Mouse (Mus musculus): ENCODE data around the gene Aplp1.

Aplp1 gene

GRCm38 (mm10) chr7:30411023-30411422, 34.3 kb downstream of the Aplp1 start:
- no peak for DNase-seq (ENCODE audit: low read depth, low spot score)

DNA sequence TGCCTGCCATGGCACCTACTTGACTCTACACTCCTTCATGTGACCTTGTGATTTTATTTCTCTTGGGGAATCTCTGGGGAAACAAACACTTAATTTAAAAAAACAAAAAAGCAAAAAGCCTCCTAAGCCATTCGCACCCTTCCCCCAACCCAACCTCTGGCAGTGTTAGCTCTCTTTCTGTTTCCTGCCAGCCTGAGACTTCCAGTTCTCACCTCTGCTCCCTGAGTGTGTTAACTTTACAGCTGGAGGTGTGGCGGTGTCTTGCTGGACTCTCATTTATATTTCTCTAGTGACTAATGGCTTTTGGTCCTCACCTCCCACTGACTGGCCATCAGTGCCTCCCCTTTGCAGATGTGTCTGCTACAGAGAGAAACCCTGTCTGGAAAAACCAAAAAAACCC, 35.5 kb downstream of the Aplp1 start:
- DNase-seq (ENCODE audit: low read depth, low spot score): no peak

GRCm38 (mm10) chr7:30408639-30409038, 36.7 kb downstream of the Aplp1 start:
- no peak for DNase-seq (ENCODE audit: low read depth, low spot score)

- DNase-seq (ENCODE audit: low read depth, low spot score): no peak
Measured at GRCm38 (mm10) chr7:30402343-30402742, 43.0 kb downstream of the Aplp1 start.

DNA sequence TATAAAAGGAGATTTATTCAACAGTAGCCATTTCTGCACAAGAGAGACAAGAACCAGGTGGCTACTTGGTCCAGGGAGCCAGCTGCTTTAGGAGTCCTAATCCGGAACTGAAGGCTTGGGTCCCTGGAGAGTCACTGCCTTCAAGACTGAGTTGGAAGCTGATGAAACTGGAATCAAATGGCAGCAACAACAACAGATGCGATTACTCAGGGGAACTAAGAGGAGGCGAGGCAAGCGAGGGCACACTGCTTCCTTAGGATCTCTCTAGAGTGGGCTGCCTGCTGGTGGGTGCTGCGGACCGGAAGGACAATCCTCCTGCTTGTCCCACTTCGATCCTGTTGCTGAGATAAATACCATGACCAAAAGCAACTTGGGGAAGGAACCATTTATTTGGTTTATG, 45.7 kb downstream of the Aplp1 start:
- no peak for DNase-seq (ENCODE audit: low read depth, low spot score)

GRCm38 (mm10) chr7:30394871-30395270, 50.5 kb downstream of the Aplp1 start:
- no peak for DNase-seq (ENCODE audit: low read depth, low spot score)

DNA sequence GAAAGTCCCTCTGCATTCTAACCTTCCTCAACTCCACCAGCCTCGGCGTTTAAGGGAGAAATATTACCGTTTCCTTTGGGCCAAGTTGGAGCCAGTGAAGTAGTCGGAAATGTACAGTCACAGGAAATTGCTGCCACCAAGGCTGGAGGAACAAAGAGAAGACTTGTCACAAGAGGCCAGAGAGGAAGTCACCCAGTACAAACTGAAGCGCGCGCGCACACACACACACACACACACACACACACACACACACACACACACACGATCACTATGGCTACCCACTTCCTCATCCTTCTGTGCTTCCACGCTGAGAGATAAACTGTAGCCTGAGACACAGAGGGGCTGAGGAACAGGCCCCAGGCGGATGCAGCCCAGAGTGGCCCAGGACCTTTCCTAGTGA, 51.0 kb downstream of the Aplp1 start:
- peak; percentile 24 for DNase-seq (ENCODE audit: low read depth, low spot score)

- DNase-seq (ENCODE audit: low read depth, low spot score): no peak
Measured at GRCm38 (mm10) chr7:30393631-30394030, 51.7 kb downstream of the Aplp1 start.

DNA sequence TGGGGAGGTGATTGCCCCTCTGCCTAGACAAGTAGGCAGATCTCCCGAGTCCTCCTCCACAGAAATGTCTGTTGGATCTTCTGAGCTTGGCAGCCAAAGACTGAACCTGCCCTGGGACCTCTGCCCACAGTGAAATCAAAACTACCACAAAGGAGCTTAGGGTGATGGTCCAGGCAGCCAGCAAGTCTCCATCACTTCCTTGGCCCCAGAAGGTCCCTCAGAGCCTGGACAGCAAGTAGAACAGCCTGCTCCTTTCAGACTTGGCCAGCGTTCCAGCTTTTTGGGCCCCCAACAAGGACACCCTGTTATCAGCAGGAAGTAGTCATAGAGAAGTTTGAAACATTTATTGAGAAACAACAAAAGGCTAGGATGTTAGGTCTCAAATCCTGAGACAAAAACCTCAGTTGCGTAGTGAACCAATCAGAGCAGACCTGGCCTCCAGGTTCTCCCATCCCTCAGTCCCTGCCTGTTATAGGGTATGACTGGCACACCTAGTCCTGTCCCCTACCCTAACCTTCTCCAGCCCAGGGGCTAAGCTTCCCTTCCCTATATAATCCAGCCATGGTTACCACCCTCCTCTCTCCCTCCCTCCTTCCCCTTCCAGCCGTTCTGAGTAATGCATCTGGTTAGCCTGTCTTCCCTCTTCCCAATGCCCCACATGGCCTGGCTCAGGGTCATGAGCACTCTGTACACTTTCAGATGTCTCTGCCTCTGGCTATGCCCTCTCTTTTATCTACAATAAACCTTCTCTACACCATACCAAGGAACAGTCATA, 52.4 kb downstream of the Aplp1 start:
- DNase-seq (ENCODE audit: low read depth, low spot score): no peak

All from telencephalon, adult 2 months (tissue).